Mouse (Mus musculus) kidney, embryonic 16.5 days (tissue): Measurements from ENCODE around the gene Ilf3. TPM values are rescaled to one million over a fixed set of nuclear protein-coding genes. Genes with fewer than 3 reads are reported as not detected.

Source experiments
- ATAC-seq: fragments of 200-750 bp; cut with Nextera tagmentation; 2 replicates; pipeline ENCODE4 v1.8.0; 2017; ENCODE audit warnings: moderate TSS enrichment; ENCODE audit not compliant: low FRiP score, low TSS enrichment
- H3K27ac ChIP-seq: fragments of 300-500 bp; sonication (generic); 2 replicates; pipeline ENCODE4 v1.5.1; 2014; ENCODE audit warnings: low read length
- H3K27me3 ChIP-seq: fragments of 300-500 bp; sonication (generic); 2 replicates; pipeline ENCODE4 v1.6.1; 2014; ENCODE audit warnings: low read length, control low read depth, mixed read lengths; ENCODE audit not compliant: insufficient read depth
- H3K36me3 ChIP-seq: fragments of 300-500 bp; sonication (generic); 2 replicates; pipeline ENCODE4 v1.6.1; 2014; ENCODE audit warnings: low read length, control low read depth, mixed read lengths; ENCODE audit not compliant: insufficient read depth
- H3K4me1 ChIP-seq: fragments of 300-500 bp; sonication (generic); 2 replicates; pipeline ENCODE4 v1.6.1; 2014; ENCODE audit warnings: low read length, control low read depth, mixed read lengths; ENCODE audit not compliant: insufficient read depth
- H3K4me2 ChIP-seq: fragments of 300-500 bp; sonication (generic); replicated peaks from 2 replicates; pipeline ENCODE4 v1.6.1; 2014; ENCODE audit warnings: low read depth, low read length
- H3K4me3 ChIP-seq: fragments of 300-500 bp; sonication (generic); 2 replicates; pipeline ENCODE4 v1.5.1; 2014; ENCODE audit warnings: mild to moderate bottlenecking, low read length
- H3K9ac ChIP-seq: fragments of 300-500 bp; sonication (generic); replicated peaks from 2 replicates; pipeline ENCODE4 v1.6.1; 2014; ENCODE audit warnings: low read length
- H3K9me3 ChIP-seq: fragments of 300-500 bp; sonication (generic); 2 replicates; pipeline ENCODE4 v1.6.1; 2016; ENCODE audit warnings: low read length, control low read depth
- WGBS: fragments of 180-500 bp; shearing (Covaris S2); extraction: QIAGEN DNeasy Blood & Tissue Kit; methylation state at CpG from one replicate; pipeline ENCODE4 v1.1.7; 2014; 5-methylcytosine and 5-hydroxymethylcytosine counted together
- polyA plus RNA-seq: library from polyadenylated mRNA; unstranded; fragments of >200 nt; fragmentation: Nextera tagmentation; extraction: Ambion mirVana; gene quantifications from 2 replicates; pipeline ENCODE4 v1.2.1, GENCODE M21; 2015

The Ilf3 gene
- polyA plus RNA-seq, 1 experiment from 2014 or later, result 208 TPM

GRCm38 (mm10) chr9:21411669-21412550 is 44.2 kb downstream of the Ilf3 start, which contains the start of gene Qtrt1:
Gene Qtrt1 (plus strand): TSS chr9:21411837.
- ATAC-seq, result peak; percentile 96

GRCm38 (mm10) chr9:21417866-21418265 is 50.2 kb downstream of the Ilf3 start:
- Histone ChIP-seq H3K27me3 (no peaks in the 10 kb centered on the region), H3K4me2 (no peak overlapping the region), H3K4me1 (0 out of 2 replicates have a peak, but pooled peaks cover 4% of the 10 kb centered on the region), H3K9me3 (no peaks in the 10 kb centered on the region), H3K4me3 (no peak overlapping the region), H3K36me3 (peaks cover 39% of the 10 kb centered on the region), H3K9ac (no peak overlapping the region), H3K27ac (no peak overlapping the region)
- WGBS, result 83% methylated on average over 2 of the region's 2 CpGs
- no peak for ATAC-seq

More at GRCm38 (mm10) chr9:21411669-21412550, 44.2 kb downstream of the Ilf3 start, which contains the start of gene Qtrt1:
- H3K27me3 ChIP-seq, result no peaks in the 10 kb centered on the region
- H3K4me3 ChIP-seq, result peak within 1 kb of the TSS; percentile 84
- peaks cover 6% of the 10 kb centered on the region for H3K36me3 ChIP-seq
- H3K9ac ChIP-seq, result peak within 1 kb of the TSS; percentile 79
- H3K4me1 ChIP-seq, result peaks cover 12% of the 10 kb centered on the region; the same call in 1 of the 2 replicates
- H3K27ac ChIP-seq, result peak within 1 kb of the TSS; percentile 57
- H3K9me3 ChIP-seq, result no peaks in the 10 kb centered on the region
- WGBS, result 1% methylated on average over 53 of the region's 53 CpGs
- H3K4me2 ChIP-seq, result peak within 1 kb of the TSS; percentile 89

DNA sequence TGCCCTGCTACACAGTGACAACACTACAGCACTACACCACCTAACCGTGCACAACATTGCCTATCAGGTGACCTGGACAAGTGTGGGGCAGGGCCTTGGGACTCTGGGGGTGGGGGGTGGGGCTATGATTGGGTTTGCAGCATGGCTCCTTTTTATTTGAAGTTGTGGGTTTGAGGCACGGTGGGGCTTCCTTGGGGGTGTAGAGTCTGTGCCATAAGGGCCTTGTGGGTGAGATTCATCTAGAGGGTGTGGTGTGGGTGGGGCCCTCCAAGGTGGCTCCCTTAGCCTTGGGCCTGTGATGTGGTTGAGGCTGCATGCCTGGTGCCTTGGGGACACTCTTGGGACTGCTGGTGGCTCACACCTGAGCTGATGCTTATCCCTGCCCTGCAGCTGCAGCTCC is 52.0 kb downstream of the Ilf3 start:
- no peak overlapping the region for H3K27ac ChIP-seq
- WGBS, result 87% methylated on average over 2 of the region's 2 CpGs
- no peaks in the 10 kb centered on the region for H3K27me3 ChIP-seq
- no peaks in the 10 kb centered on the region for H3K4me1 ChIP-seq
- no peak for ATAC-seq
- no peak overlapping the region for H3K4me2 ChIP-seq
- no peak overlapping the region for H3K4me3 ChIP-seq
- peaks cover 39% of the 10 kb centered on the region for H3K36me3 ChIP-seq
- no peak overlapping the region for H3K9ac ChIP-seq
- no peaks in the 10 kb centered on the region for H3K9me3 ChIP-seq

- Histone ChIP-seq H3K9ac (peak within 1 kb of the TSS; percentile 87), H3K4me1 (peaks cover 22% of the 10 kb centered on the region)
- under 1% methylated on average over 82 of the region's 82 CpGs for WGBS
Observed at GRCm38 (mm10) chr9:21424631-21425555, 57.2 kb downstream of the Ilf3 start, which contains the start of gene Dnm2. Gene Dnm2 (plus strand): TSS chr9:21424908.

DNA sequence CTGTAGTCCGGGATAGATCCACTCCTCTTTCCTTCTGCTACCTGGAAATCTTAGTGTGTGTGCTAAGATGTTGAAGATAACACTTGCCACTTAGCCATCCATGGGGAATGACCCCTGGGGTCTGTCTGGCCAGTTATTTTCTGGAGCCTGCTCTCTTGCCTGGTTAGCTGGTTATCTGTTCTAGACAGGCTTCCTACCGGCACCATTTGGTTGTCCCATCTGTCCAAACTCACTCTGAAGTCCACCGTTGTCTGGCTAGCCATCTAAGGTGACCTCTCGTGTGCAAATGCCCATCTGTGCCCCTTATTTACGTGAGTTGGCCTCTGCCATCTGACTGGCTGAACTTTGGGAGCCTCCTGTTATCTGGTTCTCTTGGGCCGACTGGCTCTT is 57.9 kb downstream of the Ilf3 start:
- peaks cover 27% of the 10 kb centered on the region for H3K4me1 ChIP-seq
- H3K9me3 ChIP-seq, result no peaks in the 10 kb centered on the region
- peak overlapping the region; percentile 97 for H3K4me3 ChIP-seq
- 2% methylated on average over 6 of the region's 6 CpGs for WGBS
- peak overlapping the region; percentile 87 for H3K9ac ChIP-seq
- H3K27ac ChIP-seq, result peak overlapping the region; percentile 89
- no peak for ATAC-seq
- no peaks in the 10 kb centered on the region for H3K27me3 ChIP-seq
- peak overlapping the region; percentile 90 for H3K4me2 ChIP-seq
- H3K36me3 ChIP-seq, result peaks cover 9% of the 10 kb centered on the region

More at GRCm38 (mm10) chr9:21424631-21425555, 57.2 kb downstream of the Ilf3 start, which contains the start of gene Dnm2:
- peaks cover 15% of the 10 kb centered on the region for H3K36me3 ChIP-seq
- H3K4me2 ChIP-seq, result peak within 1 kb of the TSS; percentile 90
- ATAC-seq, result peak; percentile 99
- H3K9me3 ChIP-seq, result no peaks in the 10 kb centered on the region
- peak within 1 kb of the TSS; percentile 89 for H3K27ac ChIP-seq
- no peaks in the 10 kb centered on the region for H3K27me3 ChIP-seq
- peak within 1 kb of the TSS; percentile 97 for H3K4me3 ChIP-seq

DNA sequence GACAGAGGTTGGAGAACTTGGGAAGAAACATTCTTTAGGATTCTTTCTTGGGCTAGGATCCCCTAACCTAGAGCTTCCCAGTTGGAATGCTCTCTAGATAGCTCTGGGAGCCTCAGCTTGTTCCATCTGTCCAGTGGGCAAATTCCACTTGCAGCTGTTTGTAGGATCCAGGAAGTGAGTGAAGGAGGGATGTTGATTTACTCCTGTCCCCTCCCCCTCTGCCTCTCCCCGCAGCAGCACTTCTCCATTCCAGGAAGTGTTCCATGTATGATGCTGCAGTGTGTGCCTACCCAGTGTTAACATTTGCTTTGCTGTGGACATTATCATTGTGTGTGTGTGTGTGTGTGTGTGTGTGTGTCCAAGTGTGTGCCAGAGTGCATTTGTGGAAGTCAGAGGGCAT is 58.3 kb downstream of the Ilf3 start:
- H3K9me3 ChIP-seq, result no peaks in the 10 kb centered on the region
- H3K9ac ChIP-seq, result peak overlapping the region; percentile 87
- peak overlapping the region; percentile 97 for H3K4me3 ChIP-seq
- no peaks in the 10 kb centered on the region for H3K27me3 ChIP-seq
- H3K36me3 ChIP-seq, result peaks cover 5% of the 10 kb centered on the region; the same call in 1 of the 2 replicates
- peak overlapping the region; percentile 89 for H3K27ac ChIP-seq
- peak overlapping the region; percentile 90 for H3K4me2 ChIP-seq
- no peak for ATAC-seq
- 0% methylated on average over 1 of the region's 1 CpGs for WGBS
- peaks cover 32% of the 10 kb centered on the region for H3K4me1 ChIP-seq

DNA sequence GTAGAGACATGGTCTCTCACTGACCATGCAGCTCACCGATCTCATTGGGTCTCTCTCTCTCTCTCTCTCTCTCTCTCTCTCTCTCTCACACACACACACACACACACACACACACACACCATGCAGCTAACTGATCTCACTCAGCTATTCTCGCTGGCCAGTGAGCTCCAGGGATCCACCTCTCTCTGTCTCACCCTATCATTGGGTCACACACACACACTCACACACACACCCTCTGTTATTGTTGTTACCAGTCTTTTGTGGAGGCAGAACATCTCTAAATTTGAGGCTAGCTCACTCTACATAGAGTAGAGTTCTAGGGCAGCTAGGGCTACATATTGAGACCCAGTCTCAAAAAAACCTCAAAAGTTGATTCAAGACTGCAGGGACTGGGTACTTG is 58.9 kb downstream of the Ilf3 start:
- Histone ChIP-seq H3K27me3 (no peaks in the 10 kb centered on the region), H3K9me3 (no peaks in the 10 kb centered on the region), H3K9ac (no peak overlapping the region), H3K4me1 (peaks cover 34% of the 10 kb centered on the region), H3K4me3 (no peak overlapping the region), H3K4me2 (peak overlapping the region; percentile 90), H3K36me3 (no peaks in the 10 kb centered on the region; the same call in 1 of the 2 replicates), H3K27ac (no peak overlapping the region)
- ATAC-seq, result no peak
- 61% methylated on average over 2 of the region's 2 CpGs for WGBS

GRCm38 (mm10) chr9:21427773-21428172 is 60.1 kb downstream of the Ilf3 start:
- H3K4me3 ChIP-seq, result no peak overlapping the region
- H3K9ac ChIP-seq, result no peak overlapping the region
- no peaks in the 10 kb centered on the region for H3K36me3 ChIP-seq
- peaks cover 34% of the 10 kb centered on the region for H3K4me1 ChIP-seq
- no peaks in the 10 kb centered on the region for H3K9me3 ChIP-seq
- H3K27me3 ChIP-seq, result no peaks in the 10 kb centered on the region
- no peak for ATAC-seq
- no peak overlapping the region for H3K27ac ChIP-seq
- no peak overlapping the region for H3K4me2 ChIP-seq
- 82% methylated on average over 2 of the region's 2 CpGs for WGBS

- no peak overlapping the region for H3K4me2 ChIP-seq
- H3K27me3 ChIP-seq, result no peaks in the 10 kb centered on the region
- H3K27ac ChIP-seq, result no peak overlapping the region
- no peak overlapping the region for H3K9ac ChIP-seq
- no peak for ATAC-seq
- H3K4me3 ChIP-seq, result no peak overlapping the region
- peaks cover 34% of the 10 kb centered on the region for H3K4me1 ChIP-seq
- 85% methylated on average over 6 of the region's 6 CpGs for WGBS
- H3K36me3 ChIP-seq, result no peaks in the 10 kb centered on the region
- H3K9me3 ChIP-seq, result no peaks in the 10 kb centered on the region
Observed at GRCm38 (mm10) chr9:21428178-21428577, 60.5 kb downstream of the Ilf3 start.
